Mouse (Mus musculus) stomach, embryonic 15.5 days (tissue): ENCODE results near the gene Gm45233. TPM values are rescaled to one million over a fixed set of nuclear protein-coding genes. Genes with fewer than 3 reads are reported as not detected.
A peak's percentile ranks its signal among the peaks of the same experiment; 100 is the strongest.

ENCODE experiments used
- ATAC-seq: fragments of 200-750 bp; cut with Nextera tagmentation; 2 replicates; pipeline ENCODE4 v1.8.0; 2017; ENCODE audit warnings: low read depth, moderate number of reproducible peaks, moderate TSS enrichment; ENCODE audit not compliant: insufficient read depth, low FRiP score
- H3K27ac ChIP-seq: fragments of 300-500 bp; sonication (generic); 2 replicates; pipeline ENCODE4 v1.5.1; 2015; ENCODE audit warnings: mild to moderate bottlenecking, inconsistent platforms
- H3K27me3 ChIP-seq: fragments of 300-500 bp; sonication (generic); replicated peaks from 2 replicates; pipeline ENCODE4 v1.6.1; 2015; ENCODE audit warnings: inconsistent platforms
- H3K36me3 ChIP-seq: fragments of 300-500 bp; sonication (generic); 2 replicates; pipeline ENCODE4 v1.6.1; 2015; ENCODE audit warnings: inconsistent platforms
- H3K4me1 ChIP-seq: fragments of 300-500 bp; sonication (generic); 2 replicates; pipeline ENCODE4 v1.6.1; 2015; ENCODE audit warnings: inconsistent platforms
- H3K4me2 ChIP-seq: fragments of 300-500 bp; sonication (generic); 2 replicates; pipeline ENCODE4 v1.6.1; 2015; ENCODE audit warnings: mild to moderate bottlenecking, inconsistent platforms
- H3K4me3 ChIP-seq: fragments of 300-500 bp; sonication (generic); replicated peaks from 2 replicates; pipeline ENCODE4 v1.5.1; 2015; ENCODE audit warnings: inconsistent platforms
- H3K9ac ChIP-seq: fragments of 300-500 bp; sonication (generic); 2 replicates; pipeline ENCODE4 v1.6.1; 2015; ENCODE audit warnings: inconsistent platforms
- H3K9me3 ChIP-seq: fragments of 300-500 bp; sonication (generic); 2 replicates; pipeline ENCODE4 v1.6.1; 2016; ENCODE audit warnings: inconsistent platforms
- WGBS: fragments of 180-500 bp; shearing (Covaris S2); methylation state at CpG from one replicate; pipeline ENCODE4 v1.1.7; 2015; 5-methylcytosine and 5-hydroxymethylcytosine counted together
- polyA plus RNA-seq: library from polyadenylated mRNA; unstranded; fragments of >200 nt; fragmentation: Nextera tagmentation; extraction: Ambion mirVana; gene quantifications from 2 replicates; pipeline ENCODE4 v1.2.1, GENCODE M21; 2015

The Gm45233 gene
- polyA plus RNA-seq, 1 experiment from 2014 or later = 0.96 TPM

DNA sequence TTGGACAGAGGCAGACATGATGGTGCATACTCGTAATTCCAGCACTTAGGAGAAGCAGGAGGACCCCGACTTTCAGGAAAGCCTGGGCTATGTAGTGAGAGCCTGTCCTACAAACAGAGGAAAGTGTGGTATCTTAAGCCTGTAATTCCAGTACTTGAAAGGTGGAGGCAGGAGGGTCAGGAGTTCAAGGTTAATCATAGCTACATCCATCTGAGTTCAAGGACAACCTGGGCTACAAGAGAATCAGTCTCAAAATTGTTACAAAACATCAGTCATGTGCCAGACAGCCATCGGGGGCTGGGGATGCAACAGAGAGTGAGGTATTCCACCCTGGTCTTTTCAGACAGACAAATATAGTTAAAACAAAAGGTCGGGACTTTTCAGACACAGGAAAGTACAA is 11.0 kb upstream of the Gm45233 start:
- no peak overlapping the region for H3K4me2 ChIP-seq
- no peak overlapping the region for H3K27ac ChIP-seq
- no peak for ATAC-seq
- no peaks in the 10 kb centered on the region for H3K36me3 ChIP-seq
- H3K9ac ChIP-seq = no peak overlapping the region
- H3K4me3 ChIP-seq = no peak overlapping the region
- 64% methylated on average over 4 of the region's 4 CpGs for WGBS
- no peaks in the 10 kb centered on the region for H3K27me3 ChIP-seq
- H3K4me1 ChIP-seq = no peaks in the 10 kb centered on the region
- no peaks in the 10 kb centered on the region for H3K9me3 ChIP-seq

DNA sequence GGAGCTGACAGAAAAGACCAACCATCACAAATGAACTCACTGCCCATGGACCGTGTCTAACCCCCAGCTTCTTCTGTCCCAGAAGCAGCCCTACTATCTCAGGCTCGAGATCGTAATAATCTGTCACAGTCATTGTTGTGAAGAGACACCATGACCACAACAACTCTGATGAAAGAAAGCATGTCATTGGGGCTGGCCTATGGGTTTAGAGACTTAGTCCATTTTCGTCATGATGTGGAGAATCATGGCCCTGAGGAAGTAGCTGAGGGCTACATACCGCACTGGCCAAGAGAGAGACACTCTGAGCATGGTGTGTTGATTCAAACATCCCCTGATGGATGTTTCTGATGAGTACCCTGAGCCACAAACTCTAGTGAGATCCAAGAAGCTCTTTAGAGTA is 9.3 kb upstream of the Gm45233 start:
- Histone ChIP-seq H3K9ac (no peak overlapping the region), H3K27ac (no peak overlapping the region), H3K4me3 (no peak overlapping the region), H3K4me1 (no peaks in the 10 kb centered on the region), H3K4me2 (no peak overlapping the region), H3K9me3 (no peaks in the 10 kb centered on the region), H3K36me3 (no peaks in the 10 kb centered on the region), H3K27me3 (no peaks in the 10 kb centered on the region)
- 91% methylated on average over 5 of the region's 5 CpGs for WGBS
- ATAC-seq = no peak

DNA sequence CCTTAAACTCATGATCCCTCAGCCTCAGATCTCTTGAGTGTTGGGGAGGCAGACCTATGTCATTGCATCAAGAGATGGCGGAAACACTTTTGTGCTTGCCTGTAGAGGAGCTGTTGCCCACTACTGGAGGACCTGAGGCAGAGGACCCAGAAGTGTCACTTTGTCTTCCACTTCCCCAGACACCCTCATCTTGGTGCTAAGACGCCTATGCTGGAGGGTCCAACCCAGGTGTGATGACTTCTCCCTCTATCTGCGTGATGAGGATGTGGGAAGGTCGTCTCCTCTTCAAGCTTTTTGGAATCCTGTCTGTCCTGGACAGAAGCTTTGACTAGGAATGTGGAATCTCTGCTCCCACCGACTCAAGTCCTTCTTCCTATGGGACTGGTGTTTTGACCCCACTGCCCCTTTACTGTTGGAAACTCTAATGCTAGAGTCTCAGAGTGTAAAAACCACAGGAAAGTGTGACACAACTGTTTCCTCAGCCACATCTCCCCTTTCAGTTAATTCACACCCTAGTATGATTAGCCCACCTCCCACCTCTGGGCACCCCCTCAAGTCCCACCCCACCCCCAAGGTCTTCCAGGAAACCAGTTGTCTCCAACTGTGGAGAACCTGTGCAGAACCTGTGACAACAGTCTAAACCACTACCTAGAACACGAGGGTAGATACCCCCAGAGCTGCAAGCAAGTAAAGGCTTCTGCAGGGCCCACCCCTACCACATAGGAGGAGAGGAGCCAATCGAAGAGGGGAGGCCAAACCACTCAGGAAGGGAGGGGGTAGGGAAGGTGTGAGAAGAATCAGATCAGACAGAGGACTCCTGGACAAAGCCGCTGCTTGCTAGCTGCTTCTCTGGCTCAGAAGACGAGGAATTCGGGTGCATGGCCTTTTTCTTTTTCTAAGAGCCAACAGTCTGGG is 7.3 kb upstream of the Gm45233 start, which contains the start of gene Nkg7:
Nkg7 (plus strand) TSS at position 733 of the 915 bp plus-strand sequence.
- H3K9me3 ChIP-seq = no peaks in the 10 kb centered on the region

DNA sequence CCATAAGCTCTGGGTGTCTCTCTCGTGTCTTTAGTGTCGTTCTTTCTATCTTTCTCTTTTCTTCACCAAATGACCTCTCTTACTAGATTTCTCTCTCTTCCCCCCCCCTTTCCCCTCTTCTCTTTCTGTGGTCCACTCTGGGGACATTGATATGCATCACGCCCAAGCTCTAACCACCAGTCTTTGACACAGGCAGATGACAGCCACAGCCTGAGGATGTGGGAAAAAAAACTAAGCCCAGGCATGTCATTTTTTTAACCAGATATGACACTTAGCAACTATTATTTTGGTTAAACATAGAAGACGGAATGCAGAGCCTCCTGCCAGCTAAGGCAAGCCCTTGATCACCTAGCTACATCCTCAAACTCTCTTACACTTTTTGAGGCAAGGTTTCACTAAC is 5.3 kb upstream of the Gm45233 start:
- Histone ChIP-seq H3K4me2 (no peak overlapping the region), H3K27ac (no peak overlapping the region), H3K9ac (no peak overlapping the region), H3K4me3 (no peak overlapping the region), H3K4me1 (peaks cover 4% of the 10 kb centered on the region), H3K27me3 (no peaks in the 10 kb centered on the region), H3K36me3 (no peaks in the 10 kb centered on the region), H3K9me3 (no peaks in the 10 kb centered on the region)
- ATAC-seq = no peak
- 73% methylated on average over 4 of the region's 4 CpGs for WGBS

More for the DNA sequence above, 7.3 kb upstream of the Gm45233 start, which contains the start of gene Nkg7:
- Histone ChIP-seq H3K36me3 (no peaks in the 10 kb centered on the region), H3K27me3 (no peaks in the 10 kb centered on the region), H3K4me2 (no peak within 1 kb of the TSS), H3K4me1 (no peaks in the 10 kb centered on the region), H3K9ac (no peak within 1 kb of the TSS), H3K27ac (no peak within 1 kb of the TSS), H3K4me3 (no peak within 1 kb of the TSS)
- ATAC-seq = no peak
- WGBS = 60% methylated on average over 10 of the region's 10 CpGs

DNA sequence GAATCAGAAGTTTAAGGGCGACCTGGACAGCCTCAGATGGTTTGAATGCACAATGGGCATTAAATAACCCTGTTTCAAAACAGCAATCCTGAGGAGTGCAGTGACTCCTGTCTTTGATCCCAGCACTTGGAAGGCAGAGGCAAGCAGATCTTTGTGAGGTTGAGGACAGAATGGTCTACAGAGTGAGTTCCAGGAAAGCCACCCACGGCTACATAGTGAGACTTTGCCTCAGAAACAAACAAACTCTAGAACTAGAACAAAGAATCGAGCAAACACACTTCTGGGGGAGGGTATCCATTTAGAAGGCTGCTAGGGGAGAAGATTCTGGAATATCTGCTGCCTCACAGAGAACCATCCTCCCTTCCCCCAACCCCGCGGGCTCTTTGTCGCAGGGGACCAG is 3.4 kb upstream of the Gm45233 start, which contains the start of gene Cldnd2:
Cldnd2 (plus strand) TSS at position 301 of the 400 bp plus-strand sequence.
- no peak within 1 kb of the TSS for H3K27ac ChIP-seq
- no peaks in the 10 kb centered on the region for H3K27me3 ChIP-seq
- H3K4me2 ChIP-seq = no peak within 1 kb of the TSS
- ATAC-seq = no peak
- H3K36me3 ChIP-seq = no peaks in the 10 kb centered on the region
- no peaks in the 10 kb centered on the region for H3K9me3 ChIP-seq
- H3K4me3 ChIP-seq = no peak within 1 kb of the TSS
- peaks cover 14% of the 10 kb centered on the region for H3K4me1 ChIP-seq
- 77% methylated on average over 6 of the region's 6 CpGs for WGBS
- H3K9ac ChIP-seq = no peak within 1 kb of the TSS

DNA sequence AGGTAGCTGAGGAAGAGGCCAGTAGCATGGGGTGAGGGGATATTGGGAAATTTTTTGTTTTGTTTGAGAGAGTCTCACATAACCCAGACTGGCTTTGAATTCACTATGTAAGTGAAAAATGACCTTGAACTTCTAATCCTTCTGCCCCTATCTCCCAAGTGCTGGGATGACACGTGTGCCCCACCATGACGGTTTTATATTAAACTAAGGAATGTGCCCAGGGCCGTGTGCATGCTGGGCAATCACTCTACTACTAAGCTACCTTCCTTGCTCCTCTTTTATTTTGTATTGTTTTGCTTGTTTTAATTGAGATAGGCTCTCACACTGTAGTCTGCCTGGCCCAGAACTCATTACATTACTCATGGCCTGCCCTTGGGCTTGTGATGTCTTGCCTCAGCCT is 2.9 kb upstream of the Gm45233 start:
- Histone ChIP-seq H3K4me3 (no peak overlapping the region), H3K36me3 (no peaks in the 10 kb centered on the region), H3K4me2 (no peak overlapping the region), H3K9ac (no peak overlapping the region), H3K9me3 (no peaks in the 10 kb centered on the region), H3K27me3 (no peaks in the 10 kb centered on the region), H3K4me1 (peaks cover 14% of the 10 kb centered on the region), H3K27ac (no peak overlapping the region)
- WGBS = 75% methylated on average over 3 of the region's 3 CpGs
- no peak for ATAC-seq

DNA sequence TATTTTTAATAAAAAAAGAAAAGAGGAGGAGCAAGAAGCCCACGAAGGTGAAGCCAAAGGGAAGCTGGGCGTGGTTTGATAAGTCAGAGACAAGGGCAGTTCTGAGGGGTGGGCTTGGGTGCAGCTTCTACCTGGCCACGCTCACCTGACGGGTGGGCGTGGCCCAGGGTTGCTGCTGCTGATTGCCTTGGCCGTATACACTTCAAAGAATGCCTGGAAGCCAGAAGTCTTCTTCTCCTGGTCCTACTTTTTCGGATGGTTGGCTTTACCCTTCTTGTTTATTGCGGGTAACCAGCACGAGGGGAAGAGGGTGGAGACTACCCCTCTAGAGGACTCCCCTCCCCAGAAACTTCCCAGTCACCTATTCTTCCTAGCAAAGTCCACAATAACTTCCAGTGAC is 1.2 kb upstream of the Gm45233 start:
- 12% methylated on average over 9 of the region's 9 CpGs for WGBS
- ATAC-seq = no peak

DNA sequence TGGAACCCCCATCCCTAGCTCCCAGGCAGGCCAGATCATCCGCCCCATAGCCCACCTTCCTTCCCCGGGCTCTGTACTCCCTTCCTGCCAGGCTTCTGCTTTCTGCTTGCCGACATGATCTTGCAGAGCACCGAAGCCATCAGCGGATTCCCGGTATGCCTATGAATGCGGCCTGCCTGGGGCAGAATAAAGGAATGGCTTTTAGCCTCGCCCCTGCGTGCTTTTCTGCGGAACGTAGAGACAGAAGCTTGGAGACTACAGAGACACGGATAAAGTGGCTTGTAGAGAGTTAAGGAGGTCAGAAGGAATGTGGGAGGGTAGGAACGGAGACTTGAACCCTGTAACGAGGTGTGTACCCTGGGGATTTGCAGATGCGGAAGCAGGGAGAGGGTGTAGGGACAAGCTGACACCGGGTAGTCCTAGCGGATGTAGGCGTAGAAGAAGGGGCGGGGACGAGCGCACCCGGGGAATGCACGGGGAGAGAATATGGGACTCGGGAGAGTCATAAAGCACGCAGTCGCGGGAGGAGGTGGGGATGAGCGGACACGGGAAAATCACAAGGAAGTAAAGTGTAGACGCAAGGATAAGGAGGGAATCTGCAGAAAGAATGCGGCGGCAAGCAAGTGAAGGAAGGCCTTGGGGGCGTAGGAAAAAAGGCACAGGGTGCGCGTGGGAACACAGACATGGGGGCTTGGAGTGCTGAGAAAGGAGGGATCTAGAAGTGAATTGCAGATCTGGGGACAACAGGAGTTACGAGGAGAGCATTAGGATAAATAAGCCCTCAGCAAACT is 607 bp upstream of the Gm45233 start:
- Histone ChIP-seq H3K4me3 (peak overlapping the region; percentile 62), H3K36me3 (no peaks in the 10 kb centered on the region), H3K4me1 (peaks cover 14% of the 10 kb centered on the region), H3K9ac (peak overlapping the region; percentile 56; the same call in 1 of the 2 replicates), H3K27me3 (no peaks in the 10 kb centered on the region), H3K27ac (peak overlapping the region; percentile 100), H3K9me3 (no peaks in the 10 kb centered on the region), H3K4me2 (peak overlapping the region; percentile 89)
- peak; percentile 89 for ATAC-seq
- under 1% methylated on average over 36 of the region's 36 CpGs for WGBS

More for the DNA sequence above, 1.2 kb upstream of the Gm45233 start:
- Histone ChIP-seq H3K4me2 (peak overlapping the region; percentile 89), H3K36me3 (no peaks in the 10 kb centered on the region), H3K27ac (peak overlapping the region; percentile 100), H3K9me3 (no peaks in the 10 kb centered on the region), H3K9ac (peak overlapping the region; percentile 49; the same call in 1 of the 2 replicates), H3K4me1 (peaks cover 14% of the 10 kb centered on the region), H3K27me3 (no peaks in the 10 kb centered on the region), H3K4me3 (peak overlapping the region; percentile 62)

DNA sequence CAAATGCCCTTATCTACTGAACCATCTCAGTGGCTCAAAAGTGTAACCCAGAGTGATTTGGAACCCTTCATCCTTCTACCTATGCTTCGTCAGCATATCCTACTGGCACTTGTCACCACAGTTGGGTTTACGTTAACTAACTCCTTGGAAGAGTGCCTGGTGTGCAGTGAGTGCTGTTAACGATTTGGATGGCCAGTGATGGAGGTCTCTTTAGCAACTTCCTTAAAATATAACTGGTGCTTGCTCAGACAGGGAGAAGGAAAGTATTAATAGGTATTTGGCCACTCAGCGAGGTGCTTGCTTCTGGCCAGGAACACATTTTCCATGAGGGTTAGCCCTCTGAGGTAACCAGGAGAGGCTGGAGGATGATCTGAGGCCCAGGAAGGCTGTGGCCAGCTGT is 3.9 kb downstream of the Gm45233 start:
- no peak overlapping the region for H3K4me3 ChIP-seq
- no peak for ATAC-seq
- H3K27ac ChIP-seq = no peak overlapping the region
- H3K27me3 ChIP-seq = no peaks in the 10 kb centered on the region
- WGBS = 72% methylated on average over 4 of the region's 4 CpGs
- peaks cover 10% of the 10 kb centered on the region; the same call in 1 of the 2 replicates for H3K4me1 ChIP-seq
- no peak overlapping the region for H3K4me2 ChIP-seq
- no peak overlapping the region for H3K9ac ChIP-seq
- no peaks in the 10 kb centered on the region for H3K9me3 ChIP-seq
- peaks cover under 1% of the 10 kb centered on the region; the same call in 1 of the 2 replicates for H3K36me3 ChIP-seq

DNA sequence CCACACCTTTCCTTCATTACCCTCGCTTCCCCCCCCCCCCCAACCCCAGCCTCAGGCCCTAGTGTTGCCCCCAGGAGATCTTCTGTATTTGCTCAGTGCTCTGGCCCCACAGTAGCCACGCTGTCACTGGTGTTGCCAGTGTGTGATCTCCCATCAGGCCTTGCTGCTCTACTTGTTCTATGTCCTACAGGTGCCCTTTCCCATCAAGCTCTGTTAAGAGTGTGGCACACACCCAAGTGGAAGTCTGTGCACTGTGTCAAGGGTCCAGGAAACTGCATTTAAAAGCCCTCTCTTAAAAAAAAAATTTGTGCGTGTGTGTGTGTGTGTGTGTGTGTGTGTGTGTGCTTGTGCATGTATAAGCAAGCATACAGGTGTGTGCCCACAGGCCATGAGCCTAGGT is 4.3 kb downstream of the Gm45233 start:
- peaks cover 10% of the 10 kb centered on the region; the same call in 1 of the 2 replicates for H3K4me1 ChIP-seq
- H3K4me3 ChIP-seq = no peak overlapping the region
- H3K9ac ChIP-seq = no peak overlapping the region
- H3K9me3 ChIP-seq = no peaks in the 10 kb centered on the region
- H3K27me3 ChIP-seq = no peaks in the 10 kb centered on the region
- 77% methylated on average over 3 of the region's 3 CpGs for WGBS
- H3K36me3 ChIP-seq = peaks cover 5% of the 10 kb centered on the region; the same call in 1 of the 2 replicates
- no peak overlapping the region for H3K27ac ChIP-seq
- no peak for ATAC-seq
- H3K4me2 ChIP-seq = no peak overlapping the region

DNA sequence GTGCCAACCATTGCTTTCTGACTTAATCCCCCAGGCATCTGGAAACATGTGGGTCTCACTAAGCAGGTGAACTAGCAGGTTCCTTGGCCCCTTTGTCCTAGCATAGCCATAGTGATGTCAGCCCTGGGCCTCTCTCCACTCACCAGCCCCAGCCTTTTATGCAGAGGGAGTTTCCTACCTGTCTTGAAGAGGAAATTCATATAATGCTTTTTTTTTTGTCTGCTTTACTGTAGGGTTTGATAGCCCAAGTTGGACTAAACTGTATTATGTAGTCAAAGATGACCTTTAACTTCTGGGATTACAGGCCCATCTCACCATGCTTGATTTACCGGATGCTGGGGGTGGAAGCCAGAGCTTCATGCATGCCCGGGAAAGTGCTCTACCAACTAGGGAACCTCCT is 5.9 kb downstream of the Gm45233 start:
- Histone ChIP-seq H3K4me3 (no peak overlapping the region), H3K36me3 (peaks cover 9% of the 10 kb centered on the region; the same call in 1 of the 2 replicates), H3K4me2 (no peak overlapping the region), H3K9me3 (no peaks in the 10 kb centered on the region), H3K27ac (no peak overlapping the region), H3K9ac (no peak overlapping the region), H3K4me1 (0 out of 2 replicates have a peak, but pooled peaks cover 4% of the 10 kb centered on the region), H3K27me3 (no peaks in the 10 kb centered on the region)
- ATAC-seq = no peak
- WGBS = 91% methylated on average over 2 of the region's 2 CpGs
